Mouse (Mus musculus): ENCODE measurements at regions not wholly inside any gene's neighbourhood (a gene's known extent, or its start where the extent isn't known, plus 50 kb on each side); places are given as distances from the start of the nearest gene placed in this dataset.

DNA sequence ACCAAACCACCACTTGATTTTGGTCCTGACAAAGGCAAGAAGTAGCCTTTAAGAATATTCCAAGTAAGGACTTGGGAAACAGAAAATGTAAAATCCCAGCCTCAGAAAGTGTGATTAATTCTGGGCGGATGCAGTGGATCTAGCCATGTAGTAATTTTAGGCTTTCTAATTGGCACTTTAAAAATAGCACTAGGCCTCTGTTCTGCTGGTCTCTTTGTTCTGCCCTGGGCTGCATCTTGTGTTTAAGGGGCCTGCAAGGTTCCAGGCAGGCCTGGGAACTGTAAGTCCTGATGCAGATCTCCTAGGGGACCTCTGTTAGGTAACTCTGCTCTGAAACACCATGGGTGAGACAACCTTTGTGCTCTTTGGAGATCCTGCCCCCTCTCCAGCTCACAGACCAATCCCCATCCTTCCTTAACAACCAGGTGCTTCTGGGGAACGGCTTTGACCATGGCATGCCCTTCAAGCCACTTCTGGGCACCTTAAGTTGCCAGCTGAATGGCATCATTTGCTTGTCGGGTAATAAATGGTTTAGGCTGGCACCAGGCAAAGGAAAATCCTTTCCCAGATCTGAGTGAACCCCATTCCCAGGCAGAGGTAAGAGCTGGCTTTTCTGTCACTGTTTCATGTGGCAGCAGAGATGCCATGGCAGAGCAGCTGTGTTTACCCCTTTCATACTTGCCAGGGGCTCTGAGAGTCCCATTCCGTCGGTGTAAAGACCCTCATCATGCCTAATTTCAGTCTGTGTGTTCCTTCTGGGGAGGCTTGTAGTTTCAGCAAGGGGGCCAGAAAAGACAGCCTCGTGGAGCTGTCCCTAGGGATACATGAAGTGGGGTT is 115.3 kb upstream of the Peli2 start:
- DNase-seq, result no peak

DNA sequence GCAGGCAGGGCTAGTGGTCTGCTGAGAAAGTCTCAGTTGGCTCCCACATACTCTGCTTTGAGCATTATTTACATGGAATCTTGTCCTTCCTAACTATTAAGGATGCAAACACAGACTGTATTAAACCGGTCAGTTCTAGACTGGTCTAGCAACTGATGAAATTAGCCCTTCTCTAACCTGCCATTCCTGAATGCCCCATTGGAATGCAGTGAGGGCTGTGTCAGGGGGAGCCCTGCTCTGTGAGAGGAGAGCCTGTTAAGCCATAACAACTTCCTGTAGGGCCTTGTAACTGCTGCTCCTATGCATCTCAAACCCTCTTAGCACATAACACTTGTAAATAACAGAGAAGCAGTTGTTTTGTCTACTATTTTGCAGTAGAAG is 114.7 kb upstream of the Peli2 start:
- DNase-seq, result no peak

- no peak for DNase-seq
These were observed 108.0 kb upstream of the Peli2 start for GRCm38 (mm10) chr14:48012361-48013215.

- no peak for DNase-seq
These were observed 107.2 kb upstream of the Peli2 start for GRCm38 (mm10) chr14:48013431-48013830.

DNA sequence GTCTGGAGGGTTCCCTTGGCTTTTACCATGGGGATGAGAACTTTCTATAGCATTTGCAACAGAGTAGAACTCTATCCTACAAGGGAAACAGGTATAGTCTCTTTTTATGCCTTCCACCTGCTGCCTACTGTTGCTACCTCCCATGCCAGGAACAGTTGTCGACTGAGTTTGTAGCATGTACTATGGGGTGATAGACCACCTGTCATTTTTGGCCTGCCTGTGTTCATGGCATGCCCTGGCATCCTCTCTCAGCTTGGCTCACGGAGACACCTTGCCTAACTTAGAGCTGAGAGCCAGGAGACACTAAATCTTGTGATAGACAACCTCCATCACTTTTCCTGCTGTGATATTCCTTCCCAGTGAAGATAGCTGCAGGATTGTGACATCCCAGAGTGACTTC is 105.8 kb upstream of the Peli2 start:
- no peak for DNase-seq

DNA sequence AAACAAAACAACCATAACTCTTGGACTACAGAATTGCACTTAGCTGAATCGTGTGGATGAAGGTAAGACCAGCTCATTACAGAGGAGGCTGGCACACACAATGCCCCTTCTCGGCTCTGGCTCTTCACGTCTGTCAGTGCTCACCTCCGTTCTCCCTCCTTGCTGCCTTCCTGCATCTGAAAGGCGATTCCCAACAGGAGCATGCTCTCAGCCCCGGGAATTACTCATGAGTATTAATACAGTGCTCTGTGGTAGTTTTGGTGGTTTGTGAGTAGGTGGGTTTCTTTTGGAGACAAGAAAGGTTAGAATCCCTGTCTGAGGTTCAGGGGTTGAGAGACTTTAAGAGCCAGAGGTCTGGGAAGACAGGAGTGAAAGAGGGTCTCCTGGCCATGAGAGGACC is 102.7 kb upstream of the Peli2 start:
- no peak for DNase-seq

- DNase-seq, result no peak
These were observed 101.3 kb upstream of the Peli2 start for GRCm38 (mm10) chr14:48019331-48019730.

DNA sequence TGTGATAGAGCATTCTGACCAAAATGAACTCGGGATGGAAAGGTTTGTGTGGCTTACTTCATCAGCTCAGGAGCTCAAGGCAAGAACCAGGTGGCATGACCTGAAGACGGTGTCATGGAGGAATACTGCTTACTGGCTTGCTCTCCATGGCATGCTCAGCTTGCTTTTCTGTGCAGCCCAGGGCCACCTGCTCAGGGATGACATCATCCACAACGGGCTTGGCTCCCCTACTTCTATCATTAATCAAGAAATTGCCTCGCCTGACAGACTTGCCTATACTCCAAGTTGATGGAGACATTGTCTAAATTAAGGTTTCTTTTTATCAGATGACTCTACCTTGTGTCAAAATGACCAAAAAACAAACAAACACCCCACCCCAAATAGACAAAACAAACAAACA is 98.4 kb upstream of the Peli2 start:
- no peak for DNase-seq

DNA sequence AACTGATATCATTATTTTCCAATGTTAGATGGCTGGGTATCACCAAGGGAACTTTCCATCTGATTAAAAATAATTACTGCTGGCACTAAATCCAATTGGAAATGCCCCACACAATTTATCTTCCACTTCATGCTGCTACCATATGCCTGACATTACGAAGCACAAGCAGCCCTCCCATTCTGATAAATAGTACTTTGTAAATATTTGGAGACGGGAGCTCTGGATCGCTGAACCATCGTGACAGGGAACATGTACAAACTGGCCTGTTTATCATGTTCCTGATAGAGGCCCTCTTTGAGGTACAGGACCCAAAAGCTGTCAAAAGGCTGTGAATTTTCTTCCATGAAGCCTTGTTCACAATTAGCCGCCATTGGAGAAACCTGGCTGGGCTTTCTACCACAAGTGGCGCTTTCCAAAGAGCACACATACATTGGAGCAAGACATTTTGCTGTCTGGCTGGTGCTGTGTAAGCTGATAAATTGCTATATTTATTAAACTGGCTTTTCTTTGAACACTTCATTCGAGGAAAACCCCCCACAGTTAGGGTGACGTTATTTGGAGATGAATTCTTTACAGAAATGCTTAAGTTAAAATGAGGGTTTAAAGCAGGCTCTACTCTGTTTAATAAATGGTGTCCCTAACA is 96.5 kb upstream of the Peli2 start:
- no peak for DNase-seq

GRCm38 (mm10) chr14:48039286-48039790 is 81.3 kb upstream of the Peli2 start:
- no peak for DNase-seq

DNA sequence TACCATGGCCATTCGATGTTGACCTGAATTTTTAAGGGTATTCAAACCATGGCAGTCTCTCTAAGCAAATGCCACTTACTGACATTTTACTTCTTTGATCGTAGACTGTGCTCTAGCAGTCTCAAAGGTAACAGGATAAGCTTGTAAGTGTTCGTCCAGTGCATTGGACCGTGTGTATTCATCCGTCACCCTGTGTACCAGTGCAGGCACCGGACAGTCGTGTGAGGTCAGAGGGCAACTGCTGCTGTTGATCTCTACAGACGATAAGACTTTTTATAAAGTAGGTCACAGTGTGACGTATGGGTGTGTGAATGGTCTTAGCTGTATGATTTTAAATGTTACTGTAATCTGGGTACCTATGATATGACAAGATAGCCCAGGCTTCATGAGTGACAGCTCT is 74.5 kb upstream of the Peli2 start:
- DNase-seq, result no peak

GRCm38 (mm10) chr14:48046831-48047230 is 73.8 kb upstream of the Peli2 start:
- no peak for DNase-seq

- DNase-seq, result peak in 1 of 2 experiments; percentile 9
These were observed 70.7 kb upstream of the Peli2 start for GRCm38 (mm10) chr14:48049698-48050459.

- DNase-seq, result no peak
These were observed 70.2 kb upstream of the Peli2 start for GRCm38 (mm10) chr14:48050460-48050760.

DNA sequence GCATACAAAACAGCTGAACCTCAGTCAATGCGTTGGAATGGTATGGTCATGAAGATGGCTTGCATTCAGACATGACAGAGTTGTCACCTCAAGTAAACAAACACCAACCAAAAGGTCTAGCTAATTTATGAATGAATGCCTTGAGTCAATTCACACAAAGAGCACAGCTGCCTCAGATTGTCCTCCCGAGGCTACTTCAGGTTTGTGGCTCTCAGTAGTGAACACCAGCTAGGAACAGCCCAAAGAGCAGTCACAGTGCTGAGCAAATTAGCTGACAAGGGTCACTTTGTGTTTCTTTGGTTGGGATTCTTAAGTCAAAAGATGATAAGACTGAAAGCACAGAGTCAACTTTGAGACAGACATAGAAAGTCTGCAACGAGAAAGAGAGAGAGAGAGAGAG is 68.7 kb upstream of the Peli2 start:
- no peak for DNase-seq

- no peak for DNase-seq
These were observed 68.2 kb upstream of the Peli2 start for GRCm38 (mm10) chr14:48052405-48052804.

GRCm38 (mm10) chr14:48053151-48053550 is 67.5 kb upstream of the Peli2 start:
- no peak for DNase-seq

DNA sequence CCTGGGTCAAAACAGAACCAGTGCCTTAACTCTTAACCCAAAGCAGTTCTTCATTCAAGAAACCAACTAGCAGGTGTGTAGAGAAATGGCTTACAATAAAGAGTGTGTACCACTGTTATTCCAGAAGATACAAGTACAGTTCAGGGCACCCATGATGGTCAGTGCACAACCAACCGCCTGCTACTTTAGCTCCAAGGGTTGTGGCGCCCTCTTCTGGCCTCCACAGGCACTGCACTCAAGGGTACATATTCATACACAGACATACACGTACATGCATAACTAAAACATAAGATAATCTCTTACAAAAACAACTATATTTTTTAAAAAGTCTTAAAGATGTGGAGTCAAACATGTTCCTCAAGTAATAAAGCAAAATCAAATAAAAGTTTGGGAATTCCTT is 65.9 kb upstream of the Peli2 start:
- DNase-seq, result no peak

- DNase-seq, result no peak
These were observed 64.8 kb upstream of the Peli2 start for GRCm38 (mm10) chr14:48055861-48056260.

DNA sequence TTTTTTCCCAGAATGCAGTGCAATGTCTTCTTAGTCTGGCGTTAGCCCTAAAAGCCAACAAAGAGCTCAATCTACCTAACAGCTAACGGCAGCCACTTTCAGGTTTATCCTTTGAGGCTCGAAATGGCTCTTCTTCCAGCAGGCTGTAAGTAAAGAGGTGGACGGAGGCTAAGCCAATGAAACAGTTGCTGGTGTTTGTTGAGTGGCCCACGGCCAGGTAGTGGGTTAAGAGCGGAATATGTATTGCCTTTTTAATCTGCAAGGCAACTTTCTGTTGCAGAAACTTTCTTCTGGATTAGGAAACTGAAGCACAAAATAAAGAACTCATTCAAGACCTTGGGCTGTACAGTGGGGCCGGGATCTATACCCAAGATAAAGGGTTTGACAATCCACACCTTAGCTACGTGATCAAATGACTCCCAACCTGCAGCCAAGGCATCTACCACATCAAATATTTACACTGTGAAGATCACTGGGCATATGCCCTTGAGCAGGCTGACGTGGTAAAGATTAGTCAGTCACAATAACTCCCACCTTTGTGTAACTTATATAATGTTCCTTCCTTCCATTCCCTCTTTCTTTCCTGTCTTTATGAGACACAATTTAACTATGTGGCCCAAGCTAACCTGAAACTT is 62.3 kb upstream of the Peli2 start:
- DNase-seq, result no peak

DNA sequence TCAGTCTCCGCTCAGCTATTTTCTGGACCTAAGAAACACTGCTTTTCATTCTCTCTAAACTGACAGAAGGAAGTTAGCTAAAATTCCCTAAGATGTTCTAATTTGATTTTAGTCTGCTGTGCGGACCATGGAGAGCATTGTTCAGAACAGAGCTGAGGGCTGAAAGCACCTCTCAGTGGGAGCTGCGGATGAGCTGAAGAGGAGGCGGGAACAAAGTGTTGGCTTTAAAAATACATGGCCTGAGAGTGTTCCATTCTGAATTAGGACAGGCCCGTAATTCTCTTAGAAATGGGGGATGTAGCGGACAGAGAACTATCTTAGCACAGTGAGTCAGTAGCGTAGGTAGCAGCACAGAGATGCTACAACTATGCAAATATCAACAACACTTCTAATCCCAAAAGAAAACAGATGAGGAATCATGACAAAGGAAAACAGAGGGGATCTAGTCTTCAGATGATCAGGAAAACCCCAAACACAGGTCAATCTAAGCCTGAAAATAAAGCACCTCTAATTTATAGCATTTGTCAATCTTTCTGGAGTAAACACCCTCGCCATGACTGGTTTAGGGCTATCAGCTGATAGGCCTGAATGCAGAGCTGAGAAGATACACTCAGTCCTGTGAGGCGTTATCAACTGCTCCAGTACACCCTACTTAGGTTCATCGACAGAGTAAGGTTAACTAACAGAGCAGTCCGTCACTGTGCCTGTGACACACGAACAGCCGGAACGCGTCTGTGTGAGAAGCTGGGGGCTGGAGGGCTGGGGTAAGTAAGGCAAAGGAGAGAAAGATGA is 60.8 kb upstream of the Peli2 start:
- no peak for DNase-seq
